Mouse (Mus musculus): Measurements from ENCODE around the gene Stard3nl.
"Not testable (repeated sequence)": the region's sequence is repeated elsewhere in the genome, so short reads cannot be mapped to it uniquely, and the experiment has no call there.

Gene Stard3nl

GRCm38 (mm10) chr13:19381112-19381828 is 14.3 kb downstream of the Stard3nl start:
- DNase-seq: no peak

DNA sequence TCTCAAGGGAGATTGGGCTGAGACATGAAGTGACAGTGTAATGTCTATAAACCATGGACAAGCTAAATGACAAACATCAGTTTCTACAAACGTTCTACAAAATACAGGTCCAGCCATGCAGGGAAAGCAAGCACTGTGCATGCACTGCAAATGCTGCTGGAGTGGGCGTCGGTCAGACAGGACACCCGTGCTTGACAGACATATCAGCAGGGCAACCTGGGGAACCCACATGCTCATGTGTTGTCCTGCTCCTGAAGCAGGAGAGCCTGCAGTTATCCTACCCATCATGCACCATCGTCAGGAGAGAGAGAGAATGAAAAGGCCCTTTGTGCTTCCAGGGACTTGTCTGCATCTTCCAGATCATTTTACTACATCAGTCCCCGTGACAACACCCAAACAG is 16.3 kb downstream of the Stard3nl start:
- DNase-seq: peak; percentile 58

- no peak for DNase-seq
Observed at GRCm38 (mm10) chr13:19372133-19372729, 23.4 kb downstream of the Stard3nl start.

DNA sequence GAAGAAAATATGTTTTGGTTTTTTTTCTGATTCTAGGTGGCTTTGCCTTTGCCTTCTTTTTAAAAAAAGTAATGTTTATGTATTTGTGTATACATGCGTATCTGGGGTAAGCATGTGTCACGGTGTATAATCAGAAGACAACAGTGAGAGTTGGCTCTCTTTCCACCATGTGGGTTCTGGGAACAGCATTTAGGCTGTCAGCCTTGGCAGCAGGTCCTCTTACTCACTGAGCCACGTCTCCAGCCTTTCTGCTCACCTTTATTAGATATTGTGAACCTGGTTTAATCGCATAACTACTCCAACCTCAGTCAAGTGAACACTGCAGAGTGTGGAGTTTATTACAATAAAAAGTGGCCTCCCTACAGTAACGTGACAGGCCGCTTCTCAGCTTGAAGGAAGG is 26.8 kb downstream of the Stard3nl start:
- DNase-seq: no peak

DNA sequence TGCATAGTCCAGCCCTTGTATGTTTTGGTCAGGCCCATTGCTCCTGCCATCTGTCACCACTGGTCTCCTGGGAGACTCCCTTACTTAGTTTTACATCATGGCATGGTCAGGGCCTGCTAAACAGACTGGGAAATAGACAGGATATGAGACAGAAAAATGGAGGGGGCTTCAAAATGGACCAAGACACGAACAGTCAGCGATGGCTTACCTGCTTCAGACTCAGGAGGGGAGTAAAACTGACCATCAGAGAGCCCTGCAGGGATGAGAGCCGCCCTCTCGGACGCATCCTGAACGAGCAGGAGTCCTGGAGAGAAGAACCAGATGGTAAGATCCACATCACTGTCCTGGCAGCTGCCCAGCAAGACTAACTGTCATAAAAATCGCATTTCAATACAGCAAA is 28.1 kb downstream of the Stard3nl start:
- DNase-seq: no peak

DNA sequence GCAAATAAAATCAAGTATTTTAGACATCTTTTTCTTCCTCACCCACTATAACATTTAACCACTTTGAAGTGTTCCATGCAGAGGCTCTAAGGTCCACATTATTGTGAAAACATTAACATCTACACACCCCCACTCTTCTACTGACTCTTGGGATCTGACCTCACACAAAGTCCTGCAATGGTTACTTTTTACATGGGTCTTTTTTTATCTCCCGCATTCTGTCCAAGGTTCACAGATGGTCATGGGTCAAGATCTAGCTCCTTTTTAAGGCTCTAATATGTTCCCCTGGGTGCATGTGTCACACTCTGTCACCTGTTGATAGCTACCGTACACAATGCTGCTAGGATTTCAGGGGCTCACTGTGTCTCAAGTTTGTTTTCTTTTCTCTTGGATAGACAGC is 28.7 kb downstream of the Stard3nl start:
- DNase-seq: no peak

- peak; percentile 84 for DNase-seq
Observed at GRCm38 (mm10) chr13:19365596-19365995, 30.0 kb downstream of the Stard3nl start.

DNA sequence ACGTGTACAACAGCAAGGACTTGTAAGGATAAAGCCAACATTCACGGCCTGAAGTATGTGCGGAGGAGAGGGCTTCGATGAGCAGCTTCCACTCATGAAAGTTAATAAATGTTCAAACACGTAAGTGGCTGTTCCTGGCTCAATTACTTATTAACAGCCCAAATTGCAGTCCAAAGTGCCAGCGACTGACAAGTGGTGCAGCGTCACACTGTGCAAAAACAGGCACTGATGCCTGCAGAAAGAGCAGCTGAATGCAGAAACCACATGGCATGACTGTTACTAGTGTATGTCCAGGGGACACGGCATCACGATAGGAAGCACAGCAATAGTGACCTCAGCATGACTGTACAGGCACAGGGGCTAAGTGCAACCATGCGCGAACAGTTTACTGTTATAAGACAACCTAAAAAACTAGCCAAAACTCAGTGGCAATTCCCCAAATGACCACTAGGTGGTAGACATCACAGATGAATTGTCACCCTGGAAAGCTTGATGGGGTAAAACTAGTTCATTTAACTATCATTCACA is 31.3 kb downstream of the Stard3nl start:
- peak; percentile 86 for DNase-seq

GRCm38 (mm10) chr13:19362358-19362757 is 33.2 kb downstream of the Stard3nl start:
- DNase-seq: peak; percentile 45

DNA sequence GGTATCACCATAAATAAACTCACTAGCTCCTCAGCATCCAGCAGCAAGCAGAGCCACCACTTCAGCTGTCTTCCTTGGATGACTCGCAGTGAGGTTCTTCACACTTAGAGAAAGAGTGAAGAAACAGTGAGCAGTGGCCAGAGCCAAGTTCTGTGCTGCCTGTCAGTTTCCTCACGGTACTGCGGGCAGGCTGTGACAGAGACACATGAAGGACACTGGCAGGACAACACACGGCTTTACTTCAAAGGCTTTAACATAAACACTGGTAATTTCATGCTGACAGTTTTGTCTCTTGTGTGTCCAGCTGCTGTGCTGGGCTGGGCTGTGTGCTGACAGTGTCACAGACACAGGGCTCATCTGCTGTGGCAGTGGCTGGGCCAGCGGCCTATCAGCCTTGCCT is 37.6 kb downstream of the Stard3nl start:
- DNase-seq: no peak

- no peak for DNase-seq
Observed at GRCm38 (mm10) chr13:19357301-19357700, 38.3 kb downstream of the Stard3nl start.

DNA sequence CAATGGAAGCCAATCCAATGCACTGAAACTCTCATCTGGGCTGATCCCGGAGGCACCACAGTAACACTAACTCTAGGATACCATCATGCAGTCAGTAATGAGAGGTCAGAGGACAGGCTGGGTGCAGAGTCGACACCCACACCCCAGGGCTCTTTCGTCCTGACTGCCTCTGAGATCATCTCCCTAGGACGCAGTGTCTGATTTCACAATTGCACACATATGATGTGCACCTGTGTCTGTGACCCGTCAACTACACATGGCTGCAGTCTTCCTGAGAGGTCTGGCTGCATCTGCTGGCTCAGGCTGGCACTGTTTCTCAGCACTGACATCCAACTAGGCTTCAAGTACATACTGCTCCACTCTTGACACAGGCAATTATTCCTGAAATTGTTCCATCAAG is 38.9 kb downstream of the Stard3nl start:
- DNase-seq: no peak

- no peak for DNase-seq
Observed at GRCm38 (mm10) chr13:19356120-19356519, 39.5 kb downstream of the Stard3nl start.

DNA sequence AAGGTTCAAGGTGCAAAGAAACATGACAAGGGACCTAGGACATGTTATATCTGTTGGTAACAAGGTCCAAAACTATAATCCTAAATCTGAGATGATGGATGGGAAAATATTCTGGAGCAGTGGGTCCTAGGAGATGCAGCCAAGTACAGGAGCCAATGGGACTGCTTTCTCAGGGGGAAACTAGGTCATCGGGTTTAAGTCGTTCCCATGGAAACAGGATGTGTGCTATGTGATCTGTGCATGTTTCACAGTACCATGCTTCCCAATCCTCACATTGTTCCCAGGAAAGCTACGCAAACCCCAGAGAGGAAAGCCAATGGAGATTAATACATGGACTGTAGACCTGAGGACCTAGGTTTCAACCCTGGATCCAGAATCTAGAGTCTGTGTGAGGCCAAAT is 42.8 kb downstream of the Stard3nl start:
- peak; percentile 91 for DNase-seq

DNA sequence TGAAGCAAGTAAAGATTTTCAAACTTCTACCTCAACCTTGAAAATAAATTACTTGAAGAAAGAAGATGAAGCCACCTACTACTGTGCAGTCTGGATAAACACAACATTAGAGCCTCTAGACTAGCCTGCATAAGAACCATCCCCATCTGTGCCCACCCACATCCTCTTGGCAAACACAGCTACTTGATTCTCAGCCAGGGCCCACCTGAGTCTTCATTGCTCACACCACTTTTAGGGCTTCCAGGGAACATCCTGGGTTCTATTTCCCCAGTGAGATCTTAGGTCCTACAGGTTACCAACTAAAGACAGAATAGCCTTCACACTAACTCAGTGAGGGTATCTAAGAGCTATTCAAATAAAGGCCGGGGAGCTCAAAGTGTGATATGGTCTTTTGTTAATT is 55.2 kb downstream of the Stard3nl start:
- not testable (repeated sequence) for DNase-seq

GRCm38 (mm10) chr13:19336310-19336709 is 59.3 kb downstream of the Stard3nl start:
- DNase-seq: not testable (repeated sequence)
